Mouse (Mus musculus) MEL (cell line): Measurements from ENCODE around the gene Tsc2. TPM values are rescaled to one million over a fixed set of nuclear protein-coding genes. Genes with fewer than 3 reads are reported as not detected.

Source experiments
- DNase-seq: peaks from one replicate; pipeline ENCODE4 v3.0.0; 2011; ENCODE audit warnings: low read depth, low spot score
- H3K27ac ChIP-seq: 2 replicates; pipeline ENCODE4 v1.5.1; 2012; ENCODE audit warnings: low read depth, mild to moderate bottlenecking, control low read depth, low read length, moderate library complexity; ENCODE audit not compliant: control insufficient read depth
- H3K27me3 ChIP-seq, 2 experiments: fragments of 150-350 bp in 1 of 2; sonication (generic) in 1 of 2; 2 replicates each; pipeline ENCODE4 v1.6.1; 2012; ENCODE audit warnings: low read length in 2 of 2, mild to moderate bottlenecking in 2 of 2, improper control_type of control experiment in 1 of 2, moderate library complexity in 1 of 2; ENCODE audit not compliant: insufficient read depth in 2 of 2, control insufficient read depth in 1 of 2
- H3K36me3 ChIP-seq, 2 experiments: 2 replicates each; pipeline ENCODE4 v1.6.1; 2012 to 2014; ENCODE audit warnings: low read length in 2 of 2, improper control_type of control experiment in 1 of 2, inconsistent platforms in 1 of 2, mild to moderate bottlenecking in 1 of 2; ENCODE audit not compliant: insufficient read depth in 2 of 2, control insufficient read depth in 1 of 2
- H3K4me1 ChIP-seq, 2 experiments: fragments of 150-350 bp in 1 of 2; sonication (generic) in 1 of 2; 2 replicates each; pipeline ENCODE4 v1.6.1; 2012; ENCODE audit warnings: low read length in 2 of 2, improper control_type of control experiment in 1 of 2, mild to moderate bottlenecking in 1 of 2; ENCODE audit not compliant: insufficient read depth in 2 of 2, control insufficient read depth in 1 of 2
- H3K4me3 ChIP-seq, 2 experiments: fragments of 150-350 bp in 1 of 2; sonication (generic) in 1 of 2; 2 replicates each; pipeline ENCODE4 v1.5.1; 2012; ENCODE audit warnings: low read depth in 2 of 2, low read length in 2 of 2, mild to moderate bottlenecking in 2 of 2, moderate library complexity in 2 of 2, control low read depth in 1 of 2, improper control_type of control experiment in 1 of 2; ENCODE audit not compliant: control insufficient read depth in 1 of 2, insufficient read depth in 1 of 2
- H3K79me2 ChIP-seq: 2 replicates; pipeline ENCODE4 v1.6.1; 2012; ENCODE audit warnings: mild to moderate bottlenecking, low read length, moderate library complexity; ENCODE audit not compliant: control insufficient read depth, poor library complexity, insufficient read depth
- H3K9ac ChIP-seq: 2 replicates; pipeline ENCODE4 v1.6.1; 2012; ENCODE audit warnings: low read depth, mild to moderate bottlenecking, control low read depth, low read length, moderate library complexity; ENCODE audit not compliant: control insufficient read depth, poor library complexity, severe bottlenecking
- H3K9me3 ChIP-seq: fragments of 150-350 bp; sonication (generic); replicated peaks from 2 replicates; pipeline ENCODE4 v1.6.1; 2012; ENCODE audit warnings: mild to moderate bottlenecking, low read length, improper control_type of control experiment, moderate library complexity; ENCODE audit not compliant: insufficient read depth
- CHD1 ChIP-seq: IDR thresholded peaks from 2 replicates; pipeline ENCODE4 v1.6.1; 2012; ENCODE audit warnings: low read depth, mild to moderate bottlenecking, inconsistent platforms, low read length, improper control_type of control experiment
- CHD2 ChIP-seq: IDR thresholded peaks from 2 replicates; pipeline ENCODE4 v1.6.1; 2011; ENCODE audit warnings: low read length, improper control_type of control experiment
- E2F4 ChIP-seq: IDR thresholded peaks from 2 replicates; pipeline ENCODE4 v1.6.1; 2011; ENCODE audit warnings: low read depth, low read length, improper control_type of control experiment, borderline replicate concordance
- EP300 ChIP-seq, 2 experiments: IDR thresholded peaks; 2 replicates each; pipeline ENCODE4 v1.6.1; 2011; ENCODE audit warnings: improper control_type of control experiment in 2 of 2, low read length in 2 of 2, low read depth in 1 of 2, mild to moderate bottlenecking in 1 of 2
- GABPA ChIP-seq: IDR thresholded peaks from 2 replicates; pipeline ENCODE4 v1.6.1; 2012; ENCODE audit warnings: low read depth, mild to moderate bottlenecking, inconsistent platforms, low read length, improper control_type of control experiment, moderate library complexity
- HCFC1 ChIP-seq: IDR thresholded peaks from 2 replicates; pipeline ENCODE4 v1.6.1; 2012; ENCODE audit warnings: low read depth, mild to moderate bottlenecking, inconsistent platforms, low read length, improper control_type of control experiment, moderate library complexity
- KAT2A ChIP-seq: conservative IDR thresholded peaks from 2 replicates; pipeline ENCODE4 v1.6.1; 2012; ENCODE audit warnings: low read depth, low read length, improper control_type of control experiment, inconsistent platforms
- MAFK ChIP-seq: IDR thresholded peaks from 2 replicates; pipeline ENCODE4 v1.6.1; 2011; ENCODE audit warnings: low read depth, mild to moderate bottlenecking, low read length, improper control_type of control experiment, borderline replicate concordance
- MAX ChIP-seq: IDR thresholded peaks from 2 replicates; pipeline ENCODE4 v1.6.1; 2011; ENCODE audit warnings: low read length, improper control_type of control experiment
- MXI1 ChIP-seq: IDR thresholded peaks from 2 replicates; pipeline ENCODE4 v1.6.1; 2011; ENCODE audit warnings: mild to moderate bottlenecking, low read depth, low read length, improper control_type of control experiment
- MYC ChIP-seq: IDR thresholded peaks from 2 replicates; pipeline ENCODE4 v1.6.1; 2011; ENCODE audit warnings: low read depth, mild to moderate bottlenecking, low read length, improper control_type of control experiment, moderate library complexity
- NELFE ChIP-seq: IDR thresholded peaks from 2 replicates; pipeline ENCODE4 v1.6.1; 2011; ENCODE audit warnings: low read depth, low read length, improper control_type of control experiment
- POLR2A ChIP-seq, 2 experiments: IDR thresholded peaks; 2 replicates each; pipeline ENCODE4 v1.6.1; 2011 to 2012; ENCODE audit warnings: low read length in 2 of 2, mild to moderate bottlenecking in 2 of 2, control low read depth in 1 of 2, improper control_type of control experiment in 1 of 2, low read depth in 1 of 2, moderate library complexity in 1 of 2; ENCODE audit not compliant: control insufficient read depth in 1 of 2, insufficient read depth in 1 of 2, poor library complexity in 1 of 2
- RCOR1 ChIP-seq: IDR thresholded peaks from 2 replicates; pipeline ENCODE4 v1.6.1; 2012; ENCODE audit warnings: low read depth, mild to moderate bottlenecking, inconsistent platforms, low read length, improper control_type of control experiment
- USF1 ChIP-seq: IDR thresholded peaks from 2 replicates; pipeline ENCODE4 v1.6.1; 2014; ENCODE audit warnings: low read depth, mild to moderate bottlenecking, inconsistent platforms, low read length, improper control_type of control experiment, moderate library complexity
- USF2 ChIP-seq, 2 experiments: IDR thresholded peaks; 2 replicates each; pipeline ENCODE4 v1.6.1; 2011 to 2012; ENCODE audit warnings: improper control_type of control experiment in 2 of 2, low read length in 2 of 2, borderline replicate concordance in 1 of 2, inconsistent platforms in 1 of 2, low read depth in 1 of 2, mild to moderate bottlenecking in 1 of 2; ENCODE audit not compliant: insufficient read depth in 1 of 2
- ZMIZ1 ChIP-seq: IDR thresholded peaks from 2 replicates; pipeline ENCODE4 v1.6.1; 2012; ENCODE audit warnings: low read depth, mild to moderate bottlenecking, inconsistent platforms, low read length, improper control_type of control experiment, moderate library complexity
- ZNF384 ChIP-seq: IDR thresholded peaks from 2 replicates; pipeline ENCODE4 v1.6.1; 2012; ENCODE audit warnings: low read depth, mild to moderate bottlenecking, inconsistent platforms, low read length, improper control_type of control experiment
- polyA plus RNA-seq, 2 experiments: library from polyadenylated mRNA; stranded (reverse) in 1 of 2; unstranded in 1 of 2; fragments of >175 nt in 1 of 2; fragments of >200 nt in 1 of 2; gene quantifications; 2 replicates each; pipeline versions ENCODE4 v1.2.1 to v1.2.4; 2012; ENCODE audit warnings: low replicate concordance in 2 of 2, low read depth in 1 of 2; ENCODE audit not compliant: insufficient read length in 2 of 2, insufficient read depth in 1 of 2, missing spikeins in 1 of 2
- total RNA-seq: library from RNA; depleted of rRNA; stranded (reverse); fragments of 300-350 nt; gene quantifications from 2 replicates; pipeline ENCODE4 v1.2.3, GENCODE M21; 2012

Gene Tsc2
- total and polyA plus RNA-seq, 3 experiments: 48.8 to 99.2 TPM; not detected in 1

- no peak for TF ChIP-seq GABPA
- TF ChIP-seq USF1: no peak
- no peak for TF ChIP-seq RCOR1
- no peak for TF ChIP-seq NELFE
- Histone ChIP-seq H3K36me3 (no peaks in the 10 kb centered on the region), H3K27ac (no peak overlapping the region), H3K4me1 (no peaks in the 10 kb centered on the region), H3K4me3 (no peak overlapping the region), H3K9me3 (no peaks in the 10 kb centered on the region), H3K27me3 (peaks cover 11 to 19% of the 10 kb centered on the region in 2 experiments), H3K79me2 (no peaks in the 10 kb centered on the region), H3K9ac (no peak overlapping the region)
- DNase-seq: no peak
These were observed 14.0 kb upstream of the Tsc2 start for GRCm38 (mm10) chr17:24646381-24646780.

- H3K9ac ChIP-seq: no peak overlapping the region
- no peaks in the 10 kb centered on the region for H3K36me3 ChIP-seq
- H3K4me1 ChIP-seq: no peaks in the 10 kb centered on the region
- no peak for DNase-seq
- no peaks in the 10 kb centered on the region for H3K9me3 ChIP-seq
- no peak overlapping the region for H3K27ac ChIP-seq
- H3K4me3 ChIP-seq: no peak overlapping the region
- H3K79me2 ChIP-seq: no peaks in the 10 kb centered on the region
- H3K27me3 ChIP-seq: peaks cover 8 to 16% of the 10 kb centered on the region in 2 experiments
- TF ChIP-seq MXI1: no peak
- TF ChIP-seq EP300 (IDR thresholded peaks at IDR 0.05; ENCODE audit: low read depth in 1 of 2, low read length in 2 of 2): no peak
- no peak for TF ChIP-seq MYC
- TF ChIP-seq E2F4: no peak
- TF ChIP-seq POLR2A (IDR thresholded peaks at IDR 0.05; ENCODE audit: control insufficient read depth in 1 of 2, insufficient read depth in 1 of 2, low read depth in 1 of 2, low read length in 2 of 2, poor library complexity in 1 of 2): no peak
- TF ChIP-seq CHD1: no peak
- no peak for TF ChIP-seq USF2 (IDR thresholded peaks at IDR 0.05; ENCODE audit: borderline replicate concordance in 1 of 2, insufficient read depth in 1 of 2, low read depth in 1 of 2, low read length in 2 of 2)
- TF ChIP-seq MAFK: no peak
- TF ChIP-seq ZNF384: no peak
- no peak for TF ChIP-seq ZMIZ1
- no peak for TF ChIP-seq GABPA
- no peak for TF ChIP-seq KAT2A
- TF ChIP-seq MAX: no peak
- TF ChIP-seq HCFC1: no peak
- no peak for TF ChIP-seq CHD2
- no peak for TF ChIP-seq USF1
These were observed 13.5 kb upstream of the Tsc2 start for GRCm38 (mm10) chr17:24645916-24646315.
